In the genomic region with DNA sequence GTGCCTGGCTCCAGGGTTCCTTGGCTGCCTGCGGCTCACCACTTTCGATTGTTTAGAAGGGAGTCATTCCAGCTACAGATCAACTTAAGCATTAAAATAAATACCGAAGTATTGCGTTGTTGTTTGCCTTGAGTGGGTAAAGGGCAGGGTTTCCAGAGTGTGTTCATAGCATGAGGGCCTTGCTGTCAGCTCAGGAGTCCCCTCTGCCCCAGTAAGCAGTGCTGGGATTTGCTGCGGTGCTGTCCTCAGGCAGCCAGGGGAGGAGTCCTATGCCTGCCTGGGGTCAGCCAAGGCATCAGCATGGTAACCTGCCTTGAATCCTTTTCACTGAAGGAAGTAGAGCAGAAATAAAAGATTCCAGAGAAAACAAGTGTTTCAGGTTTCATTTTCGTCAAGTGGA, we compare ENCODE assay signal across 10 mouse cellular contexts. TPM values are rescaled to one million over a fixed set of nuclear protein-coding genes. Genes with fewer than 3 reads are reported as not detected.
DNase-seq lines count a peak whose midpoint lies in the region; ATAC-seq lines count a peak whose summit lies in the region.
"Had no signal": no experiment of that assay in that cellular context is flagged by ENCODE, and none has a peak within 500 bp of the region (broad histone marks: within the 10 kb centered on the region; RNA-seq: fewer than 3 reads in every experiment).

No protein-coding gene starts in this region.

- DNase-seq in heart, adult 11 months, result peak; percentile 91
- no peak for DNase-seq in heart, postnatal 4 days
- peak; percentile 59 for DNase-seq in urinary bladder, postnatal 14 days (ENCODE audit: low spot score)
- DNase-seq in urinary bladder, postnatal 25 days (ENCODE audit: low spot score), result no peak
- peak; percentile 32 for DNase-seq in lung, postnatal 14 days
- DNase-seq in cerebellum, adult 18-20 months, result no peak
- DNase-seq in cerebellum, postnatal 25 days, result no peak

- no peak for ATAC-seq in monocyte, adult 5-6 weeks (replicated peaks; ENCODE audit: insufficient number of reproducible peaks, low FRiP score, low TSS enrichment, poor library complexity, severe bottlenecking)
- ATAC-seq: forebrain, embryonic 13.5 days; inflammation-experienced regulatory T-cells, adult 6 months had no signal

RNA-seq across cellular contexts. Expression of a gene that starts 18.6 kb away (rescaled TPM):
- 10 to 100 TPM in 1 of 2 experiments, 1 to 10 TPM in 1; 8.9 to 11.1 TPM for total RNA-seq in heart, postnatal 4 days (2021)
- total RNA-seq in monocyte, adult 5-6 weeks (2017), result 99.6 to 134 TPM (median 117 TPM) in 3 replicates

RNA-seq across cellular contexts. Expression of a gene that starts 33.1 kb away (rescaled TPM):
- 10 to 100 TPM; 13.6 to 18.6 TPM for total RNA-seq in heart, postnatal 4 days (2021)
- total RNA-seq in monocyte, adult 5-6 weeks (2017), result 17.1 to 24.7 TPM (median 21.6 TPM) in 3 replicates

RNA-seq across cellular contexts. Expression of a gene that starts 40.0 kb away (rescaled TPM):
- total RNA-seq in heart, postnatal 4 days (2021), result 10 to 100 TPM; 76.2 to 80.7 TPM
- 306 to 404 TPM (median 339 TPM) in 3 replicates for total RNA-seq in monocyte, adult 5-6 weeks (2017)

RNA-seq across cellular contexts. Expression of a gene that starts 52.3 kb away (rescaled TPM):
- total RNA-seq in heart, postnatal 4 days (2021), result 100 to 1,000 TPM; 101 to 102 TPM
- total RNA-seq in monocyte, adult 5-6 weeks (2017), result 111 to 131 TPM (median 120 TPM) in 3 replicates

RNA-seq across cellular contexts. Expression of a gene that starts 56.3 kb away (rescaled TPM):
- not detected for total RNA-seq in heart, postnatal 4 days (2021)
- not detected in 3 replicates for total RNA-seq in monocyte, adult 5-6 weeks (2017)

Comparison
In these comparisons a context has a peak if more than half of its experiments do, and no peak if none do; other contexts are left out.
1. DNase-seq: peak in heart, adult 11 months (single experiment), urinary bladder, postnatal 14 days (single experiment) and lung, postnatal 14 days (single experiment); none in heart, postnatal 4 days (single experiment), urinary bladder, postnatal 25 days (single experiment), cerebellum, adult 18-20 months (0 of 2) and cerebellum, postnatal 25 days (0 of 2).